1 mouse cellular context compared by ENCODE assay signal in the genomic region with DNA sequence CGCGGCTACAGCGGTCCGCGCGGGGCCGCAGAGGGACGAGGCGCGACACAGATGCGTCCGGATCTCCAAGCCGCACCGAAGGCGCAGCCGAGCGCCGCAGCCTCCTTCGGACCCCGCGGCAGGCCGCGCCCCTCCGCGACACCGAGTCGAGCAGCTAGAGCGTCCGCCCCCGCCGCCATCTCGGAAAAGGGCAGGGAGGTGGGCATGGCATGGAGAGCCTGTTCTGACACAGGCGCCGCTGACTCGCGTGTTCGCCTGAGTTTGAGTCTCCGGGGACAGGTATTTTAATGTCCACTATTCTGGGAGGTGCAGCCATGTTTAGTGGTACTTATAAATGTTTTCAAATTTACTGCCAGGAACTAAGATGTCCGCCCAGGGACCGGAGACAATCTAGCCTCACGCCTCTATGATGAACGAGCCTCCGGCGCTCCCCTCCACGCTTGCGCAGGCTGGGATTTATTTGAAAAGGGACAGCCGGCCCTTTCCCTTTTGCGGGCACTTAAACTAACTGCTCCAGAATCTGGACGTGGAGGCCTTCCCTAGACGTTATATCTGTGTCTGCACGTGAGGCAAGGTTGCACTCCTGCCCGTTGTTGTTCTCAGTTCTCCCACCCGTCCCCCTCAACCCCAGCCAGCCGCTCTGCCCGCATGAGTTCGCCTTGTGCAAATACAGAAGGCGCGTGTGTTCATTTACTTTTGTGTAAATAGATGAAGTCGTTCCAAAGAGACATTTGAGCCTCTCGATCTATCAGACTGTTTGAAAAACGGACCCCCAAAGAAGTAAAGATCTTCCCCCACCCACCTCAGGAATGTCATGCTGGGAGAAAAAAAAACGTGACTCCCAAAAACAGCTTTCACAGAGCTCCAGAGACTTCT.
TF ChIP-seq lines count a peak whose summit lies in the region.

No protein-coding gene starts in this region.

TF ChIP-seq in MEL, 35 proteins besides CTCF, POLR2A, EP300 and RAD21 (continued from another document):
- no peak for TF ChIP-seq POLR2AphosphoS5 (IDR thresholded peaks at IDR 0.05; ENCODE audit: borderline replicate concordance, low read depth, low read length)
- peak; percentile 84 for TF ChIP-seq KAT2A (conservative IDR thresholded peaks at IDR 0.05; ENCODE audit: low read depth, low read length)
- TF ChIP-seq MAZ (IDR thresholded peaks at IDR 0.05; ENCODE audit: low read depth, low read length) = peak; percentile 87
- peak; percentile 82 for TF ChIP-seq NELFE (IDR thresholded peaks at IDR 0.05; ENCODE audit: low read depth, low read length)
- TF ChIP-seq USF2 (IDR thresholded peaks at IDR 0.05; ENCODE audit: borderline replicate concordance in 1 of 2, insufficient read depth in 1 of 2, low read depth in 1 of 2, low read length in 2 of 2) = no peak
- no peak; the same call in 1 of the 2 replicates for TF ChIP-seq CHD2 (IDR thresholded peaks at IDR 0.05; ENCODE audit: low read length)
- peak; percentile 59; the same call in 1 of the 2 replicates for TF ChIP-seq ETS1 (IDR thresholded peaks at IDR 0.05; ENCODE audit: low read depth, low read length)
- no peak for TF ChIP-seq GATA1 (IDR thresholded peaks at IDR 0.05; ENCODE audit: low read depth, low read length)
- no peak; the same call in 1 of the 2 replicates for TF ChIP-seq ZNF384 (IDR thresholded peaks at IDR 0.05; ENCODE audit: low read depth, low read length)
- 0 out of 2 replicates have a peak, but pooled peaks have one; percentile 42 for TF ChIP-seq CHD1 (IDR thresholded peaks at IDR 0.05; ENCODE audit: low read depth, low read length)
- no peak for TF ChIP-seq MAFK (IDR thresholded peaks at IDR 0.05; ENCODE audit: borderline replicate concordance, low read depth, low read length)
- no peak for TF ChIP-seq TAL1 (IDR thresholded peaks at IDR 0.05; ENCODE audit: low read length)
- peak; percentile 76; the same call in 1 of the 2 replicates for TF ChIP-seq RCOR1 (IDR thresholded peaks at IDR 0.05; ENCODE audit: low read depth, low read length)
- TF ChIP-seq TBP (IDR thresholded peaks at IDR 0.05; ENCODE audit: low read depth, low read length) = peak; percentile 82; the same call in 1 of the 2 replicates
- TF ChIP-seq E2F4 (IDR thresholded peaks at IDR 0.05; ENCODE audit: borderline replicate concordance, low read depth, low read length) = no peak
- peak; percentile 88 for TF ChIP-seq BHLHE40 (IDR thresholded peaks at IDR 0.05; ENCODE audit: borderline replicate concordance, low read depth, low read length)
- TF ChIP-seq MYB (IDR thresholded peaks at IDR 0.05; ENCODE audit: low read depth, low read length) = no peak
- peak; percentile 95; the same call in 1 of the 2 replicates for TF ChIP-seq ZMIZ1 (IDR thresholded peaks at IDR 0.05; ENCODE audit: low read depth, low read length)
- TF ChIP-seq NRF1 (IDR thresholded peaks at IDR 0.05; ENCODE audit: insufficient read depth, low read depth, low read length, poor library complexity, severe bottlenecking) = peak; percentile 87
- peak; percentile 24 for TF ChIP-seq ELF1 (IDR thresholded peaks at IDR 0.05; ENCODE audit: low read depth, low read length)
- 0 out of 2 replicates have a peak, but pooled peaks have one; percentile 26 for TF ChIP-seq SMC3 (IDR thresholded peaks at IDR 0.05; ENCODE audit: low read depth, low read length)
- 0 out of 2 replicates have a peak, but pooled peaks have one; percentile 6 for TF ChIP-seq USF1 (IDR thresholded peaks at IDR 0.05; ENCODE audit: low read depth, low read length)
- no peak for TF ChIP-seq JUND (IDR thresholded peaks at IDR 0.05; ENCODE audit: low read depth, low read length)
- peak; percentile 88 for TF ChIP-seq MYC (IDR thresholded peaks at IDR 0.05; ENCODE audit: low read depth, low read length)
- peak; percentile 85 for TF ChIP-seq MXI1 (IDR thresholded peaks at IDR 0.05; ENCODE audit: low read depth, low read length)
- TF ChIP-seq ZKSCAN1 (IDR thresholded peaks at IDR 0.05; ENCODE audit: low read depth, low read length) = no peak; the same call in 1 of the 2 replicates
- TF ChIP-seq UBTF (IDR thresholded peaks at IDR 0.05; ENCODE audit: borderline replicate concordance, insufficient read depth, low read depth, low read length) = 0 out of 2 replicates have a peak, but pooled peaks have one; percentile 50
- TF ChIP-seq MAX (IDR thresholded peaks at IDR 0.05; ENCODE audit: low read length) = peak; percentile 79
- TF ChIP-seq SIN3A (IDR thresholded peaks at IDR 0.05; ENCODE audit: low read length) = peak; percentile 85; the same call in 1 of the 2 replicates
- peak; percentile 94 for TF ChIP-seq HCFC1 (IDR thresholded peaks at IDR 0.05; ENCODE audit: low read depth, low read length)
- peak; percentile 98 for TF ChIP-seq POLR2AphosphoS2 (IDR thresholded peaks at IDR 0.05; ENCODE audit: low read length)
TF ChIP-seq in MEL: peak in this region for 23.
